Mouse (Mus musculus): Measurements from ENCODE around the gene Dab2ip.

Dab2ip gene

GRCm38 (mm10) chr2:35622261-35623103 is 64.4 kb downstream of the Dab2ip start:
- in situ Hi-C loops (cut with MboI) = no loop called here

GRCm38 (mm10) chr2:35623104-35623377 is 65.0 kb downstream of the Dab2ip start:
- in situ Hi-C loops (cut with MboI) = no loop called here

- in situ Hi-C loops (cut with MboI) = no loop called here
Measured at GRCm38 (mm10) chr2:35623431-35624148, 65.5 kb downstream of the Dab2ip start.

GRCm38 (mm10) chr2:35624380-35625006 is 66.4 kb downstream of the Dab2ip start:
- in situ Hi-C loops (cut with MboI) = no loop called here

- in situ Hi-C loops (cut with MboI) = no loop called here
Measured at GRCm38 (mm10) chr2:35625007-35625380, 66.9 kb downstream of the Dab2ip start.

- in situ Hi-C loops (cut with MboI) = no loop called here
Measured at GRCm38 (mm10) chr2:35625526-35625925, 67.5 kb downstream of the Dab2ip start.

- in situ Hi-C loops (cut with MboI) = no loop called here
Measured at GRCm38 (mm10) chr2:35626181-35626727, 68.2 kb downstream of the Dab2ip start.

- in situ Hi-C loops (cut with MboI) = no loop called here
Measured at GRCm38 (mm10) chr2:35627298-35627898, 69.3 kb downstream of the Dab2ip start.

GRCm38 (mm10) chr2:35628052-35628451 is 70.0 kb downstream of the Dab2ip start:
- in situ Hi-C loops (cut with MboI) = no loop called here

GRCm38 (mm10) chr2:35628656-35629055 is 70.6 kb downstream of the Dab2ip start:
- in situ Hi-C loops (cut with MboI) = no loop called here

- in situ Hi-C loops (cut with MboI) = no loop called here
Measured at GRCm38 (mm10) chr2:35629126-35629525, 71.1 kb downstream of the Dab2ip start.

GRCm38 (mm10) chr2:35633392-35633791 is 75.3 kb downstream of the Dab2ip start:
- in situ Hi-C loops (cut with MboI) = no loop called here

- in situ Hi-C loops (cut with MboI) = no loop called here
Measured at GRCm38 (mm10) chr2:35634963-35635362, 76.9 kb downstream of the Dab2ip start.

- in situ Hi-C loops (cut with MboI) = no loop called here
Measured at GRCm38 (mm10) chr2:35635541-35635940, 77.5 kb downstream of the Dab2ip start.

GRCm38 (mm10) chr2:35637880-35638535 is 79.9 kb downstream of the Dab2ip start:
- in situ Hi-C loops (cut with MboI) = no loop called here

GRCm38 (mm10) chr2:35639799-35640198 is 81.7 kb downstream of the Dab2ip start:
- in situ Hi-C loops (cut with MboI) = no loop called here

- in situ Hi-C loops (cut with MboI) = no loop called here
Measured at GRCm38 (mm10) chr2:35640576-35640975, 82.5 kb downstream of the Dab2ip start.

- in situ Hi-C loops (cut with MboI) = no loop called here
Measured at GRCm38 (mm10) chr2:35642224-35642623, 84.2 kb downstream of the Dab2ip start.

- in situ Hi-C loops (cut with MboI) = loop anchor here (5.0 kb wide), 1 partner anchor 261 kb away; no protein-coding TSS in a partner anchor
Measured at GRCm38 (mm10) chr2:35646553-35646952, 88.5 kb downstream of the Dab2ip start.

GRCm38 (mm10) chr2:35649708-35650107 is 91.6 kb downstream of the Dab2ip start:
- in situ Hi-C loops (cut with MboI) = loop anchor here (5.0 kb wide), 1 partner anchor 258 kb away; no protein-coding TSS in a partner anchor

GRCm38 (mm10) chr2:35651297-35651731 is 93.2 kb downstream of the Dab2ip start:
- in situ Hi-C loops (cut with MboI) = no loop called here
